Mouse (Mus musculus) MEL (cell line): ENCODE data around the gene 4930404H24Rik. TPM values are rescaled to one million over a fixed set of nuclear protein-coding genes. Genes with fewer than 3 reads are reported as not detected.

Source experiments
- DNase-seq: peaks from one replicate; pipeline ENCODE4 v3.0.0; 2011; ENCODE audit warnings: low read depth, low spot score
- H3K27ac ChIP-seq: 2 replicates; pipeline ENCODE4 v1.5.1; 2012; ENCODE audit warnings: low read depth, mild to moderate bottlenecking, control low read depth, low read length, moderate library complexity; ENCODE audit not compliant: control insufficient read depth
- H3K27me3 ChIP-seq, 2 experiments: fragments of 150-350 bp in 1 of 2; sonication (generic) in 1 of 2; 2 replicates each; pipeline ENCODE4 v1.6.1; 2012; ENCODE audit warnings: low read length in 2 of 2, mild to moderate bottlenecking in 2 of 2, improper control_type of control experiment in 1 of 2, moderate library complexity in 1 of 2; ENCODE audit not compliant: insufficient read depth in 2 of 2, control insufficient read depth in 1 of 2
- H3K36me3 ChIP-seq, 2 experiments: 2 replicates each; pipeline ENCODE4 v1.6.1; 2012 to 2014; ENCODE audit warnings: low read length in 2 of 2, improper control_type of control experiment in 1 of 2, inconsistent platforms in 1 of 2, mild to moderate bottlenecking in 1 of 2; ENCODE audit not compliant: insufficient read depth in 2 of 2, control insufficient read depth in 1 of 2
- H3K4me1 ChIP-seq, 2 experiments: fragments of 150-350 bp in 1 of 2; sonication (generic) in 1 of 2; 2 replicates each; pipeline ENCODE4 v1.6.1; 2012; ENCODE audit warnings: low read length in 2 of 2, improper control_type of control experiment in 1 of 2, mild to moderate bottlenecking in 1 of 2; ENCODE audit not compliant: insufficient read depth in 2 of 2, control insufficient read depth in 1 of 2
- H3K4me3 ChIP-seq, 2 experiments: fragments of 150-350 bp in 1 of 2; sonication (generic) in 1 of 2; 2 replicates each; pipeline ENCODE4 v1.5.1; 2012; ENCODE audit warnings: low read depth in 2 of 2, low read length in 2 of 2, mild to moderate bottlenecking in 2 of 2, moderate library complexity in 2 of 2, control low read depth in 1 of 2, improper control_type of control experiment in 1 of 2; ENCODE audit not compliant: control insufficient read depth in 1 of 2, insufficient read depth in 1 of 2
- H3K79me2 ChIP-seq: 2 replicates; pipeline ENCODE4 v1.6.1; 2012; ENCODE audit warnings: mild to moderate bottlenecking, low read length, moderate library complexity; ENCODE audit not compliant: control insufficient read depth, poor library complexity, insufficient read depth
- H3K9ac ChIP-seq: 2 replicates; pipeline ENCODE4 v1.6.1; 2012; ENCODE audit warnings: low read depth, mild to moderate bottlenecking, control low read depth, low read length, moderate library complexity; ENCODE audit not compliant: control insufficient read depth, poor library complexity, severe bottlenecking
- H3K9me3 ChIP-seq: fragments of 150-350 bp; sonication (generic); replicated peaks from 2 replicates; pipeline ENCODE4 v1.6.1; 2012; ENCODE audit warnings: mild to moderate bottlenecking, low read length, improper control_type of control experiment, moderate library complexity; ENCODE audit not compliant: insufficient read depth
- BHLHE40 ChIP-seq: IDR thresholded peaks from 2 replicates; pipeline ENCODE4 v1.6.1; 2012; ENCODE audit warnings: low read depth, mild to moderate bottlenecking, inconsistent platforms, low read length, improper control_type of control experiment, borderline replicate concordance
- CHD1 ChIP-seq: IDR thresholded peaks from 2 replicates; pipeline ENCODE4 v1.6.1; 2012; ENCODE audit warnings: low read depth, mild to moderate bottlenecking, inconsistent platforms, low read length, improper control_type of control experiment
- CHD2 ChIP-seq: IDR thresholded peaks from 2 replicates; pipeline ENCODE4 v1.6.1; 2011; ENCODE audit warnings: low read length, improper control_type of control experiment
- ELF1 ChIP-seq: IDR thresholded peaks from 2 replicates; pipeline ENCODE4 v1.6.1; 2014; ENCODE audit warnings: low read depth, mild to moderate bottlenecking, inconsistent platforms, low read length, improper control_type of control experiment, moderate library complexity
- EP300 ChIP-seq, 2 experiments: IDR thresholded peaks; 2 replicates each; pipeline ENCODE4 v1.6.1; 2011; ENCODE audit warnings: improper control_type of control experiment in 2 of 2, low read length in 2 of 2, low read depth in 1 of 2, mild to moderate bottlenecking in 1 of 2
- ETS1 ChIP-seq: IDR thresholded peaks from 2 replicates; pipeline ENCODE4 v1.6.1; 2012; ENCODE audit warnings: low read depth, mild to moderate bottlenecking, inconsistent platforms, low read length, improper control_type of control experiment, moderate library complexity
- GATA1 ChIP-seq: IDR thresholded peaks from 2 replicates; pipeline ENCODE4 v1.6.1; 2011; ENCODE audit warnings: low read depth, low read length, improper control_type of control experiment
- KAT2A ChIP-seq: conservative IDR thresholded peaks from 2 replicates; pipeline ENCODE4 v1.6.1; 2012; ENCODE audit warnings: low read depth, low read length, improper control_type of control experiment, inconsistent platforms
- MXI1 ChIP-seq: IDR thresholded peaks from 2 replicates; pipeline ENCODE4 v1.6.1; 2011; ENCODE audit warnings: mild to moderate bottlenecking, low read depth, low read length, improper control_type of control experiment
- MYB ChIP-seq: IDR thresholded peaks from 2 replicates; pipeline ENCODE4 v1.6.1; 2011; ENCODE audit warnings: mild to moderate bottlenecking, low read depth, low read length, improper control_type of control experiment
- MYC ChIP-seq: IDR thresholded peaks from 2 replicates; pipeline ENCODE4 v1.6.1; 2011; ENCODE audit warnings: low read depth, mild to moderate bottlenecking, low read length, improper control_type of control experiment, moderate library complexity
- NRF1 ChIP-seq: IDR thresholded peaks from 2 replicates; pipeline ENCODE4 v1.6.1; 2014; ENCODE audit warnings: low read depth, mild to moderate bottlenecking, inconsistent platforms, low read length, improper control_type of control experiment, moderate library complexity; ENCODE audit not compliant: poor library complexity, insufficient read depth, severe bottlenecking
- POLR2A ChIP-seq, 2 experiments: IDR thresholded peaks; 2 replicates each; pipeline ENCODE4 v1.6.1; 2011 to 2012; ENCODE audit warnings: low read length in 2 of 2, mild to moderate bottlenecking in 2 of 2, control low read depth in 1 of 2, improper control_type of control experiment in 1 of 2, low read depth in 1 of 2, moderate library complexity in 1 of 2; ENCODE audit not compliant: control insufficient read depth in 1 of 2, insufficient read depth in 1 of 2, poor library complexity in 1 of 2
- POLR2AphosphoS2 ChIP-seq: IDR thresholded peaks from 2 replicates; pipeline ENCODE4 v1.6.1; 2011; ENCODE audit warnings: low read length, improper control_type of control experiment
- RAD21 ChIP-seq: IDR thresholded peaks from 2 replicates; pipeline ENCODE4 v1.6.1; 2011; ENCODE audit warnings: mild to moderate bottlenecking, low read depth, low read length, improper control_type of control experiment
- SMC3 ChIP-seq: IDR thresholded peaks from 2 replicates; pipeline ENCODE4 v1.6.1; 2011; ENCODE audit warnings: low read depth, low read length, improper control_type of control experiment
- TAL1 ChIP-seq: IDR thresholded peaks from 2 replicates; pipeline ENCODE4 v1.6.1; 2012; ENCODE audit warnings: mild to moderate bottlenecking, inconsistent platforms, low read length, moderate library complexity, mixed read lengths
- TBP ChIP-seq: IDR thresholded peaks from 2 replicates; pipeline ENCODE4 v1.8.0; 2011; ENCODE audit warnings: low read depth, low read length, improper control_type of control experiment
- TCF12 ChIP-seq: IDR thresholded peaks from 2 replicates; pipeline ENCODE4 v1.6.1; 2014; ENCODE audit warnings: low read depth, mild to moderate bottlenecking, inconsistent platforms, low read length, improper control_type of control experiment, moderate library complexity
- USF2 ChIP-seq, 2 experiments: IDR thresholded peaks; 2 replicates each; pipeline ENCODE4 v1.6.1; 2011 to 2012; ENCODE audit warnings: improper control_type of control experiment in 2 of 2, low read length in 2 of 2, borderline replicate concordance in 1 of 2, inconsistent platforms in 1 of 2, low read depth in 1 of 2, mild to moderate bottlenecking in 1 of 2; ENCODE audit not compliant: insufficient read depth in 1 of 2
- ZC3H11A ChIP-seq: IDR thresholded peaks from 2 replicates; pipeline ENCODE4 v1.6.1; 2012; ENCODE audit warnings: low read depth, mild to moderate bottlenecking, inconsistent platforms, low read length, improper control_type of control experiment
- ZMIZ1 ChIP-seq: IDR thresholded peaks from 2 replicates; pipeline ENCODE4 v1.6.1; 2012; ENCODE audit warnings: low read depth, mild to moderate bottlenecking, inconsistent platforms, low read length, improper control_type of control experiment, moderate library complexity
- ZNF384 ChIP-seq: IDR thresholded peaks from 2 replicates; pipeline ENCODE4 v1.6.1; 2012; ENCODE audit warnings: low read depth, mild to moderate bottlenecking, inconsistent platforms, low read length, improper control_type of control experiment
- polyA plus RNA-seq, 2 experiments: library from polyadenylated mRNA; stranded (reverse) in 1 of 2; unstranded in 1 of 2; fragments of >175 nt in 1 of 2; fragments of >200 nt in 1 of 2; gene quantifications; 2 replicates each; pipeline versions ENCODE4 v1.2.1 to v1.2.4; 2012; ENCODE audit warnings: low replicate concordance in 2 of 2, low read depth in 1 of 2; ENCODE audit not compliant: insufficient read length in 2 of 2, insufficient read depth in 1 of 2, missing spikeins in 1 of 2
- total RNA-seq: library from RNA; depleted of rRNA; stranded (reverse); fragments of 300-350 nt; gene quantifications from 2 replicates; pipeline ENCODE4 v1.2.3, GENCODE M21; 2012

4930404H24Rik gene
- total and polyA plus RNA-seq, 3 experiments: 0.24 TPM; not detected in 2

- no peak for DNase-seq
- no peaks in the 10 kb centered on the region for H3K9me3 ChIP-seq
- no peaks in the 10 kb centered on the region; a peak in 1 of 4 replicates for H3K4me1 ChIP-seq
- H3K36me3 ChIP-seq: no peaks in the 10 kb centered on the region
- no peak overlapping the region for H3K4me3 ChIP-seq
- no peak overlapping the region for H3K9ac ChIP-seq
- H3K27ac ChIP-seq: no peak overlapping the region
- H3K27me3 ChIP-seq: no peaks in the 10 kb centered on the region
- TF ChIP-seq MYC (no peak), TBP (no peak), ZC3H11A (no peak), CHD1 (no peak), RAD21 (no peak), TAL1 (no peak), CHD2 (no peak), ELF1 (no peak), KAT2A (no peak), BHLHE40 (no peak)
- TF ChIP-seq, all 39 proteins: peak for 0
- no peaks in the 10 kb centered on the region for H3K79me2 ChIP-seq
Observed at GRCm38 (mm10) chr2:153447719-153448118, 44.9 kb upstream of the 4930404H24Rik start.

GRCm38 (mm10) chr2:153448519-153448918, 44.1 kb upstream of the 4930404H24Rik start:
- Histone ChIP-seq H3K27me3 (no peaks in the 10 kb centered on the region), H3K36me3 (no peaks in the 10 kb centered on the region), H3K9me3 (no peaks in the 10 kb centered on the region), H3K79me2 (no peaks in the 10 kb centered on the region), H3K4me1 (no peaks in the 10 kb centered on the region; a peak in 1 of 4 replicates), H3K9ac (no peak overlapping the region), H3K4me3 (no peak overlapping the region), H3K27ac (no peak overlapping the region)
- DNase-seq: no peak
- TF ChIP-seq MYC (no peak), GATA1 (no peak), NRF1 (no peak), CHD2 (no peak), ZNF384 (no peak), SMC3 (no peak), POLR2AphosphoS2 (no peak), ETS1 (no peak), USF2 (IDR thresholded peaks at IDR 0.05; ENCODE audit: borderline replicate concordance in 1 of 2, insufficient read depth in 1 of 2, low read depth in 1 of 2, low read length in 2 of 2) (no peak), KAT2A (no peak), EP300 (IDR thresholded peaks at IDR 0.05; ENCODE audit: low read depth in 1 of 2, low read length in 2 of 2) (no peak), ZC3H11A (no peak), BHLHE40 (no peak), TBP (no peak), TCF12 (no peak), MXI1 (no peak), POLR2A (IDR thresholded peaks at IDR 0.05; ENCODE audit: control insufficient read depth in 1 of 2, insufficient read depth in 1 of 2, low read depth in 1 of 2, low read length in 2 of 2, poor library complexity in 1 of 2) (no peak), MYB (no peak), ZMIZ1 (no peak)
